Mouse (Mus musculus) testis, postnatal 14 days (tissue): ENCODE data around the gene Tenm3.

Source experiments
- DNase-seq: peaks from one replicate; pipeline ENCODE4 v3.0.0; 2021; ENCODE audit warnings: low spot score

The Tenm3 gene

DNA sequence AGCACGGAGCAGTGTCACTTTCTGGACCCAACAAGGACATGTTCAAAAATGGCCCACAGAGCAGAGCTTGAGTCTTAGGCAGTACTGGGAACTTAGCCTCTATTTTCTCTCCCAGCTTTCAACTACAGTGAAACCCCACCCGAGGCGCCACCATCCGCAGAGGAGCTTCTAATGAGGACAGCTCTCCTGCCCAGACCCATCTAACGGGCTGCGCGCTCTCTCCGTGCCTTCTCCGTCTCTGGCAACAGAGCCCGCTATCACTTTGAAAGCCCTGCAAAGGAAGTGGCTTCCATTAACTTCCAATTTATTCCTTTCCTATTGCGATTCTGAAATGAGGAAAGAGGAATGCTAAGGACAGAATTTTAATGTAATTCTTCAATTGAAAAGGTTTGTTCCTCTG is 569.2 kb downstream of the Tenm3 start:
- peak; percentile 13 for DNase-seq

DNA sequence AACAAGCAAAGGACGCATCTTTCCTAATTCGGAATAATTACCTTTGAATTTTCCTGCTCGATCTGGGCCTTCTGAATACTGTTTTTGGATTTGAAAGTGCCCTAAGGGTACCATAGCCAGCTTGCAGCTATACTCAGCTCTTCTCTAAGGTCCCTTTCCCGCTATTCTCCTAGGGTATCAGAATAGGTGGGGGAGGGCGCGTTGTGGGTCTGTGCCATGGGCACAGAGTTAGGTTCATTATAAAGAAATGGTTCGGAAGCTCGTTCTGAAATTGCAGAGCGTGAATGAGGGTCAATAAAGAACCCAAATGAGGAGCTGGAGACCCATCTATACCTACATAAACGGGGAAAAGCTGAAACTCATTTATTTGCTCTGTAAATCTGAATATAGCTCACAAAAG is 575.1 kb downstream of the Tenm3 start:
- DNase-seq, result no peak

DNA sequence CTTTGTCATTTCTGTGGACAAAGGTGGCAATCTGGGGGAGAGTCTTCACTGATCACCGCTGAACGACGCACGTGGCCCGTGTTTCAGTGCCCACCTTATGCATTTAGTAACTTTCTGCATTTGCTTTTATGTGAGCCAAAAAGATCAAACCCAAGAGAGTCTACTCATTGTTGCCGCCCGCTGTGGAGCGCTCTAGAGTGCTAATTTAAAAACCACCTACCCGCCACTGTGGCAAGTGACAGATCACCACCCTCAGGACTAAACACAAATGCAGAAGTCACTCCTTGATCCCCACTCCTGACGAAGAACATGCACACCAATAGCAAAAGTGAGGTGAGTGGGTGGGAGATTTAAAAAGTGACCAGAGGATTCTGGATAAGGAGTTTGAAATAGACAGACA is 583.5 kb downstream of the Tenm3 start:
- no peak for DNase-seq

DNA sequence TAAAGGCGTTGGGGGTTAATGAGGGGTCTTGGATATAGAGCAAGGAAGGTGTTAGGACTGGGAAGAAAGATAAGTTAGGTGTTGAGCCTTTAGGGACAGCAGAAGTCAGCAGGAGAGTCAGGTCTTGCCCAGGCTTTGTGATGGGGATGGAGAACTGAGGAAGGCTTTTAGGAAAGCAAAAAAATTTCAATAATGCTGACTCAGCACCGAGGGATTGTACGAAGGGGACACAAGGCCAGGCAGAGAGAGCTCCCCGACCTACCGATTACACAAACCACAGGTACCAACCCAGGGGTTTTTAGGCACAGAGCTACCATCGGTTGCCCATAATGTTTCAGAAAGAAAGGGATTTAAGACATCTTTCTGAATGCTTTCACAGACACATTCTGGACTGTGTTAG is 583.9 kb downstream of the Tenm3 start:
- DNase-seq, result no peak

DNA sequence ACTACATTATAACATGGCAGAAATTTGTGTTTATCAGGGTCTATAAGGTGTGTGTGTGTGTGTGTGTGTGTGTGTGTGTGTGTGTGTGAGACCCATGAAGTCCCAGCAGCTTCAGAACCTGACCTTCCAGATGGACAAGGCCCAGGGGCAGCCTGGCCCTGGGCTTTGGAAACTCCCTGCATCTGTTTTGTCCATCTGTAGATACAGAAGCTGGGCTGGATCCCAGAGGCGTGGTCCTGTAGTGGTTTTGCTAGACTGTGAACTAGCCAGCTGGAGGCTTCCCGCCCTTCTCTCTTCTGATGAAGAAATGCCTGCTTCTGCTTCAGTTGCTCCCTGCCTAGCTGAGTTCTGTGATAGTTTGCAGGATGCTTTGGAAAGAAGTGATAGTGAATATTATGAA is 599.9 kb downstream of the Tenm3 start:
- DNase-seq, result no peak

DNA sequence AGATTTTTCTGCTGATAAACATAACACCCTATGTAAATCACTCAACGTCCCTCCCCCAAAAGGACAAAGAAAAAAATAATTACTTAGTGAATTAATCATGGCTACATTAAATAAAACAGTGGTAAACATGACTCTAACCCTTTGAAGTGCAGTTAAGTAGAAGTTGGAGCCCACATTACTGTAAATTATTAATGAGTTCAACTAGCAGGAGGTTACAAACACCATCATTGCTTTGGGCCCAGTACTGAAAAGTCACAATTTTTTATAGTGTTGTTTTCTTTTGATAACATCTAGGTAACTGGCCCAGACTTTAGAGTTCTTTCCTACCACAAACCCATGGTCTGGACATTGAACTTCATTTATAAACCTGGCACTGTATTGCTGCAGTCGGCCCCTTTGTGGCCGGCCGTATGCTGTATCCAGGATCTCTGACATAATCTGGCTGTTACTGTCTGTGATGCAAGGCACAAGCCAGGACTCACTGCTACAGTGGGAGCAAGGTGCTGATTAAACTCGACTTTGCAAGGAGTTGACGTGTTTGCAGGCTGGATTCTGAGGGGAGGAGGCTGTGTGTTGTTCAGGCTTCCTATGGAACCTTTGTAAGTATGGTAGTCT is 602.7 kb downstream of the Tenm3 start:
- no peak for DNase-seq

DNA sequence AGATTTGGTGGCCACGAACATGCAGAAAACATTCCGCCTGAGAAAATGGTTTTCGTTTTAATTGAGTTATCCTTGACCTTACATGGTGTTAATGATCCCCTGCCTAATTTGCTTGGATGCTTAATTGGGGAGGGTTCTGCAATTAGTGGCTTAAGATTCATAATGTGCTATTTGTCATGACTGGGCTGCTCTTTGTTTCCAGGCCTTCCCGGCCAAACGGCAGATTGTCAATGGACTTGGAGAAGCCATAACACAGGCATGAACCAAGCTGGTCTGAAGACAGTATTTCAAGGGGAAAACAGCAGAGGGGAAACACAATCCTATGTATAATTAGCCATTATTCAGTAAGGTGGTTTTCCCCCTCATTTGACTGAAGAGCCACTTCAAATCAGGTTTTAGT is 606.8 kb downstream of the Tenm3 start:
- DNase-seq, result no peak

DNA sequence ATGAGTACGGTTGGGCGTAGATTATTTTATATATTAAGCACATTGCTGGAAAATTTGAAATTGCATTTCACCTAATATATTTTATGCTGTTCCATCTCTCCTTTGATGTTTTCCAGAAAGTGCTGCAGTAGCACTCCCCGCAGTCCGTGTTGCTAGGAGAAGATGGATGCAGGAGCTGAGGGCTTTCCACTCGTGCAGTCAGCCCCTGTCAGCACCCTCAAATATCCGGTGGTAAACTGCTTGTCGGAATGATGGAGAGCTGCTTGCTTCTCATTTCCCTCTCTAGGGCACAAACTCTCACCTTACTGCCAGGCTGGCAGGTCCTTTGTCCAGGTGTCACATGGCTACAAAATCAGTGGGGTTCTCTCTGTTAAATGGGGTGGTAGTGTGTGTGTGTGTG is 610.8 kb downstream of the Tenm3 start:
- no peak for DNase-seq

DNA sequence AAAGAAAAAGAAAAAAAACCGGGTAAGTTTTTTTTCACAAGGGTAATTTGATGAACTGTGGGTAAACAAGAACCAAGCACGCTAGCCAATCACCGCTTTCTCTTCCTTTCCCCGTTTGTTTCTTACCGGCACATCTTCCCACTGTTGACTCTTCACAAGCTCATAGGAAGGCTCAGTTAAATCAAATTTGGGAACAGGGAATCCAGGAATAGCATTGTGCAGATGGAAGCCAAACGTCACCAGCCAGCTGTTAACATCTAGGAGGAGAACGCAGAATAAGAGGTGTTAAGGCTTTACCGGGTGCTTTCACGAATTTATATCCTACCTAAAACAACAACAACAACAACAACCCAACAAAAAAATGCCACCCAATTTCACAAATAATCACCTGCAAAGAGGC is 611.9 kb downstream of the Tenm3 start:
- DNase-seq, result no peak

DNA sequence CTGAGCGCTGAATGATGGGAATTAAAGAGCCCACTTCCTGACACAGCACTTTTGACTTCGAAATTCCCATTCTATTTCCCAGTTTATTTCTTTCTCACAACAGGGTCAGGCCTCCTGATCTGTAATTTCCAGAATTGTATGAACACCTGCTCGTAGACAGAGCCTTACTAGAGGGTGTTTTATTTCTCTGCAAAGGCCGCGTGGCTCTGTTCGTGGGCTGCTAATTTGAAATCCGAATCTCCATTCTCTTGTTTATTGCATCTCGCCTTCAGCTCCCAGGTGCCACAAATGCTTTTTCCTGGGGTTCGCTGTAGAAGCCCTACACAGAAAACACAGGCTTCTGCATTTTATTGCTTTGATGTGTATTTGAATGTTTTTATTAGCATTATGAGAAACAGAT is 612.4 kb downstream of the Tenm3 start:
- DNase-seq, result no peak

DNA sequence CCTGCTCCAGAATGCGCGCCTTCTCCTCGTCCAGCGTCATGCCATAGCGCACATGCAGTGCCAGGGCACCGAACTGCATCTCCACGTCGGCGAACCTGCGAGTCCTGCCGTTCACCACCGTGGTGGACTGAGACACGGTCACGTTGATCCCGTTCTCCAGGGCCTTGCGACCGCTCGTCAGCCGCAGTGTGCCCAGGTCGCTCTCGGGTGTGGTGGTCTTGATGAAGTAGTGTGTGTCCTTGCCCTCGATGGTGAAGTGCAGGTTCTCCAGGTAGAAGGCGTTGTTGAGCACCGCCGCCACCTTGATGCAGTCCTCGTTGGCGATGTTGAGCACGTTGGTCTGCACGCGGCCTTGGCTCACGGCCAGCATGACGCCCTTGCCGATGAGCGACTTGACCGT is 615.1 kb downstream of the Tenm3 start:
- DNase-seq, result no peak

DNA sequence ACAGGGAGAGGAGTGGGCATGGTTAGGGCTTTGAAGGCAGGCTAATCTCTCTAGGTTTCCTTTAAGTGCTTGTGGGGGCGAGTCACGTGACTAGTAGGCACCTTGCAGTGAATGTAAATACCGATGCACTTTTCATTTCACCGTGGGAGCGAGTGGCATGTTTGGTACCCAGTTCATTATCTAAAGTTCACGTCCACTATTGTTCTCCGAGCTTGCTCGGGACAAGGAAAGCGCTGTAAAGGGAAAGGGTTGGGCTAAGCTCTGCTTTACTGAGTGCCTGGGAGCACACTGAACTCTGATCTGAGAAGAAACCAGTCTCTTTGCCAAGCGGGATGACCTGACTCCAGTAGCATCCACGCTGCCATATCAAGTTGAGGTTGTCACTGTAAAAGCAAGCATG is 619.0 kb downstream of the Tenm3 start:
- no peak for DNase-seq

DNA sequence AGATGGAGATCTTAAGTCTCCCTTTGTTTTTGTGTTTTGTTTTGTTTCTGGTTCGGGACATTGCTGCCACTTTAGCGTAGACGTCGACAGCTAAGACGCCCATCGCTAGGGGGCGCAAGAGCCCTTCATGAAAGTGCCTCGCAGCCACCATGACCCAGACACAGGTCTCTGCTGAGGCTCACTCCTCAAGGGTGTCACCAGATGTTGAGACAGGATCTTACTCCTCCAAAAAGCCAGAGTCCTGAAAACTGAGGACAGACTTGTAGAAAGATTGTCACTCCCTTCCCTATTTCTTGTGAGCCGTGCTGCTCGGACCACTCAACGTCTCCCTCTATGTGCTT is 621.4 kb downstream of the Tenm3 start:
- DNase-seq, result peak; percentile 73

DNA sequence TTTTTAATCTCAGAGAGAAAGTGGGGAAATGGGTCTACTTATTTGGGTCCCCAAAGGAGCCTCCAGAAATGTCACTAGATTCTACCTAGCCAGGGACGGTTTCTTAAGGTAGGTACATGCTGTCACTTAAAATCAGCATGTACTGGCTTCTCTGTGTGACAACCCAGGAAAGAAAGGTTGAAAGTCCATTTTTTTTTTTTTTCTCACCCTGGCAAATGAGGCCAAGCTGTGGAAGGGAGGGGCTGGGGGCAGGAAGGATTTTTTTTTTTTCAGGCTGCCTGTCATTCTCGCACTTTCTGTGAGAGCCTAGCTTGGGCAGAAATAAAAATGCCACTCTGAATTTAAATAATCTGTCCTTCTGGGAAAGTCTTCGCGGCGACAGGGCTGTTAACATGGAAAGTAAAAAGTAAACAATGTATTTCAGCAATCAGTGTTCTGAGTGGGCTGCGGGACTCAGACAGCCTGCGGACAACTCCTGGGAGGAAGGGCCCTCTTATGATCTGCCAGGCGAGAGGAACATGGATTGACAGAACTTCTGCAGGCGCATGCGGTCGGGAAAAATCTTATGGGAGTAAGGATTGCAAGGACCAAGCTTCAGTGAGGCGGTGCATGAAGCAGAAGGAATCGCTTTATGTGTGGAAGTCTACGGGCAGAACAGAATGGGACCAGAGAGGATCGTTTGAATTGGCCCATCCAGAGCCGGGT is 621.9 kb downstream of the Tenm3 start:
- DNase-seq, result peak; percentile 22

DNA sequence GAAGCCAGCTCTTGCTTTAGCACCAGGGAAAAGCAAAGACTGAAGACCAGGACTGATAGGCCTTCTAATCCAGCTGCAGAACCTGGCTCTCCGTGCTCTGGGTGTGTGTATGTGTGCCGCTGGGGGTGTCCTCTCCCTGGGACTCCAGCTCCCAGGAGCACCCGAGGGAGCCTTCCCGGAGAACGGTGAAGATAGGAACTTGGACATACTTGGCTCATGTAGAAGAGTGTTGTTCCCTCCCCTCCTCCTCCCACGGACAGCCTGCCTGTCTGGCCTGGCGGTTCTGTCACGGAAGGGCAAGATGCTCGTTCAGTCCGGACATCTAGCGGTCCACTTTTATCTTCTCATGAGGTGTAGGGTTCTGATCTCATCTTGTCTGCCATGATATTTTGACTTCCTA is 622.4 kb downstream of the Tenm3 start:
- peak; percentile 19 for DNase-seq

DNA sequence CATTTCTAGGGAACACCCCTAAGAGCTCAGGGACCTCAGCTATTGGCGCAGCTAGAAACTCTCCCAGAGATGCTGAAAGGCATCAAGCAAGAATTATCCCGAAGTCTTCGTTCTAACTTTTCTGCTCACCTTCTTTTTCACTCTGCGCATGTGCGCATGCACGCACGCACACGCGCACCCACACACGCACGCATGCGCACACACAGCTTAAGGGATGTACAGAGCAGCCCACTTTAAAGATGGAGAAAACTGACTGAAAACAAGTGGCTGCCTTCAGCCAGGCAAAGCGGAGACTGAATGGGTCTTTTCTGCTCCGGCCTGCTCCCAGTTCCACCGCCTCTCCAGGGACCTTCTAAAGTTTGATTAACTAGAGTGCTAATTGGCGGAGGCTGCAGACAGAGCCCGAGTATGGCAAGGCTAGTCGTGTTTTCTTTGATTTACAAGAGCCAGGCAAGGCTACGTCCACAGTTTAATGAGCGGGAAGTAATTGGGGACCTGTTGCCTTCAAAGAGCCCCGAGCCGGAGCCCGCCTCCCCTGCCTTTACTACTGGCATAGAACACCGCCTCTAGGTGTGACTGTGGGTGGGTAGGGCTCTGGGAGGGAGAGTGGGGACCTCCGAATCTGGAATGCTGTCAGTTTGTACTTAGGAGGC is 623.1 kb downstream of the Tenm3 start:
- peak; percentile 56 for DNase-seq

DNA sequence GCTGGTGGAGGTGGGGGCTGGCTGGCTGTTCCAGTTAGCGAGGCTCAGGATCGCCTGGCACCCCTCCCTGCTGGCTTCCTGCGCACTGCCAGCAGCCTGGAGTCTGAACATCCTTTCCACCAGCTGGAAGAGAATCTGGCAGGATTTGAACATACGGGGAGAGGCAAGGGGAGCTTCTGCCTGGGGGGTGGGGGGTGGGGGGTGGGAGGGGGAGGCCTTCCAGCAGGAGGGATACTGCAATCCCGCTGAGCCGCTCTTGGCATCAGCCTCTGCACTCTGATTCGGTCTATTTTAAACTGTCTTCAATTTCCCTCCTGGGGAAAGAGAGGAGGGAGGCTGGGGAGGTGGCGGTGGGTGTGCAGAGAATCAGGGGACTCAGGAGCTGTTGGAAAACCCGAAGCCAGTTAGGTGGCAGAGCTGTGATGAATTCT is 628.7 kb downstream of the Tenm3 start:
- DNase-seq, result no peak

DNA sequence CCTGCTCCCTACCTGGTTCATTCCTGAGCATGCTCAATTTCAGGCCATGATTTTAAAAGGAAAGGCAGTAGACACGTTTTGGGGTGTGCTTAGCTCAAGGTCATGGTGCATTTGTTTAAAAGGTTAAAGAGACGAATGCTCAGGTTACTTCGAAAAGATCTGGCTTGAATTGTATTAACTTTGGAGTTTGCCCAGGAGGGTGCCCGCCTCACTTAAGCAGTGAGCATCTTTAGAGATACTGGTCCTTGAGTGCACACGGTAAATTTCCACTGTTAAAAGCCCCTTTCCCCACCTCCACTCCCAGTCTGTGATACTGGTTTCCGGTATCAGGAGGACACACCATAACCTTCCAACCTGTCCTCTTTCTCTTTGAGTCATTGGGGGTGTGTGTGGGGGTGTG is 629.4 kb downstream of the Tenm3 start:
- DNase-seq, result no peak

DNA sequence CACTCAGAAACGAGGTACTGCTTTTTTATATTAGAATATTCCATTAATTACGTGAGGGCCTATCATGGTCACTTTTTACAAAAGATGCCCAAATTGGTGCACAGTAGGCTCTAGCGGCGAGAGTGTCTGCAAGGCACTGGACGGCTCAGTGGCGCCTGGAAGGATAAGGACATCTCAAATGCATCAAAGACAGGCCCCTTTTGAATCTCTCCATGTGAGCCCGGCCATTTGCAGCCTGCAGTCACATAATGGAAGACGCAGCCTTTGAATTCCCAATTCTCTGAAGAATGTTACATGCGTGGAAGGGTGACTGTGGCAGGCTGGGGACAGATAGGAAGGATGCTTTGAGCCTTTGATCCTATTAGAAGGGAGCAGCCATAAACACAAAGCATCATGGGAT is 631.8 kb downstream of the Tenm3 start:
- no peak for DNase-seq

DNA sequence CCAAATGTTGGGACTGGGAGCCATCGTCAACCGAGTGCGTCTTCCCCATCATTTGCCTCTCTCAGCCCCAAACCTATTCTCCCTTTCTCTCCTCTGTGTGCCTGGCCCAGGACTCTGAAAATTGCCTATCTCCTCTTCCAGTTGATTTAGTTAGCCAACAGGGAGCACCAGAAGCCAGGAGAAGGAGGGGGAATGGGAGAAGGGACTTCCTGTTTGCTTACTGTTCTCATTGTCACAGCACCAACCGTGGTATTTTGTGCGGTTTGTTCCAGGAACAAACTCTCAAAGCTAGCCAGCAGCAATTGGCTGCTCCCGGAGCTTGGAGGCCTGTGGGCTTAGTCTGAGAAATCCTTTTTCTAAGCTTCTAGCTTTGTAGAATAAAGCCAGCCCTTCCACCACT is 636.2 kb downstream of the Tenm3 start:
- no peak for DNase-seq

DNA sequence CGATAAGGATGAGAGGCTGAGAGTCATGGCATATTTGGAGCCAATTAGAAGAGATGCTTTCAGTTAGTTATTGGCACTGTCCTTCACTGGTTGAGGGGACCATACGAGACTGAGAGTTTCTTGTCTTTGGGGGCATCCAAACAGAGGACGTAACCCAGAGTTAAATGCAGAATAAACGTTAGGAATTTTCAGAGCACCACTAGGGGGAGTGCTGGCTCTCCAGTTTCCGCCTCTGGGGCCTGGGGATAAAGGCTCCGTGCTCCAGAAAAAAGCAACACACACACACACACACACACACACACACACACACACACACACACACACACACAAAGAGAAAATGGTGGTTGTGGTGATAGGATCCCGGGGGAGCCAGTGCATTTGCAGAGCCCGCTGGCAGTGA is 636.8 kb downstream of the Tenm3 start:
- DNase-seq, result no peak

DNA sequence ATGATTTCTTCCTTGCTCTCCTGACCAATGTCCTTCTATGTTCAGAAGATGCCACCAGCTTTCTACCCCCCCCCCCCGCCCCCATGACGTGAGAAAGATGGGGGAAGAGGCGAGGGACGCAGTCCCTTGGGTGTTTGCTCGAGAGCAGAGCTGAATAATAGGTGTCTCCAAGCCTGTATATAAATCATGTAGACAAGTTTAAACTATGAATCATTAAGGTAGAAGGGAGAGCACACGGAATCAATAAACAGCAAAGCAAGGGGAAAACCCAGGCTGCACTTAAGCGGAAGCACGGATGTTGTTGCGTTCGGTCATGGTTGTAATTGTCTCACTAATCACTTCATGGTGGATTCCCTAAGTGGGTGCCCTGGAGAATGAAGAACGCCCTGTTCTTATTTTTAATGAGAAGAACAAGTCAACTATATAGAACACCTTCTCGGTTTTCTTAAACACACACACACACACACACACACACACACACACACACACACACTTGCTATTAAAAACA is 638.9 kb downstream of the Tenm3 start:
- no peak for DNase-seq

DNA sequence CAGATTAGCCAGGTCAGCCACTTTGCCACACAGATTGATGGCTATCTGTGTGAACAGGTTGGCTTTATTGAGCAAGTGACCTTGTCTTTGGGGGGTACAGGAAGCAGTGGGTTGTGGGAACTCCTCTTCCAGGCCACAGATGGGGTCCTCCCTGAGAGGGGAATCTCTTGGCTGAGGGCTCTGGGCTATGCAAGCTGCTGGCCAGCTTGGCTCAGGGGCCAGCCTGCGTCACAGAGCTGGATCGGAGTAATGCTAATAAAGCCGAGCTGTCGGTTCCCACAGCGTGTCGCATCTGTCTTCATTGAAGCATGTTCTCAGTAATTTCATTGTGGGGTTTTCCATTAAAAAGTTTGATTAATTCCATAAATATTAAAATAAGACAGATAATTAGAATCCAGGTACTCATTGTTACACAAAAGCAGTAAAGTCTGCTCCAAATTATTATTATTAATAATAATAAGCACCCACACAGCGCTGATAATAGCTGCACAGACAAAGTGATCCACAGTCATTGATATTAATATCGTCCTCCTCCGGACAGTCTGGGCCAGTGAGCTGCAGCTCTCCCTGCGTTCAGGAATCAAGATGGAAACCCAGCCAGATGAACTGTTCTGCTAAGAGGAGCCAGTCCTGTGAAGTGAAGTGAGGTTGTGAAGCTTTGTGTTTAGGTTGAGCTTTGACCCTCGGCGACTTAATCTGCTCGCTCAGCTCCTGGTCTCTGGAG is 639.5 kb downstream of the Tenm3 start:
- DNase-seq, result no peak
